8 mouse cellular contexts compared by ENCODE assay signal in the genomic region with DNA sequence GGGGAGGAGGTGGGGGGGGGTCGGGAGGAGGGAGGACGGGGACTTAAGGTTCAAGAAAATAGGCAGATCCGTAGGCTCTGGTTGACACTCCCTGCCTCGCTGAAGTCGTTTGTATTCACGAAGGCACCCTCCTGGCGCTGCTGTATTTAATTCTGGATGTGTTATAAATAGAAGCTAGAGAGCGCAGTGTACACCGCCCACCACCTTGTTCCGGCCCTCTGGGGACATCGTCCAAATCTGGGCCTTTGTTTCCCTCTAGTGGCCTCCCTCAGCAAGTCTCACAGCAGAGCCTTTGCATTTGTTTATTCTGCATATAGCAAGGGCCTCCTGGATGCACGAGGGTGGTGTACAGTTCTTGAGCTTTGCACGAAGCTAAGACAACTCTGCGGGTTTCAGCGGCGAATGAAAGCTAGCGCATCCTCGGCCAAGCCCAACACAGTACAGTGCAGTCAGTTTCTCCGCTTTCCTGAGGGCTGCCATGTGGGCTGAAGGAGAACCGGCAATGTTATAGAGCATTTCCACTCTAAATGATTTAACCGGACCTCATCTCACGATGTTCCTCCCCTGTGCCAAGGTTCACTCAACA. TPM values are rescaled to one million over a fixed set of nuclear protein-coding genes. Genes with fewer than 3 reads are reported as not detected.
DNase-seq lines count a peak whose midpoint lies in the region; ATAC-seq and TF ChIP-seq lines count a peak whose summit lies in the region.

No protein-coding gene starts in this region.

- peak overlapping the region; percentile 30 for H3K4me3 ChIP-seq in hindbrain, embryonic 13.5 days
- peak overlapping the region; percentile 15; the same call in 1 of the 2 replicates for H3K4me3 ChIP-seq in lung, postnatal 0 days (ENCODE audit: low read depth, low read length)
- no peak overlapping the region for H3K4me3 ChIP-seq in thymus, adult 2 months (ENCODE audit: control insufficient read depth, insufficient read depth, low read length)

- no peaks in the 10 kb centered on the region for H3K27me3 ChIP-seq in Patski
- H3K27me3 ChIP-seq in hindbrain, embryonic 13.5 days = no peaks in the 10 kb centered on the region
- H3K27me3 ChIP-seq in lung, postnatal 0 days (replicated peaks; ENCODE audit: insufficient read depth, low read length) = no peaks in the 10 kb centered on the region
- H3K27me3 ChIP-seq in thymus, adult 2 months (ENCODE audit: control insufficient read depth, insufficient read depth, low read length) = 0 out of 2 replicates have a peak, but pooled peaks cover 2% of the 10 kb centered on the region

- CTCF ChIA-PET in Patski (lab: Charles Lee) = interaction anchor here (0.8 to 2.8 kb wide), 13 partner anchors 10 to 232 kb away, joined by 3 to 30 read pairs (median 4); no protein-coding TSS in a partner anchor

- DNase-seq in Patski (ENCODE audit: low read depth, low spot score) = no peak
- DNase-seq in cerebellum, adult 9-11 months = peak; percentile 88
- DNase-seq in frontal cortex, postnatal 25 days (ENCODE audit: low spot score in 2 of 2) = peak; percentile 62 to 75
- peak; percentile 70 to 84 for DNase-seq in layer of hippocampus, postnatal 14 days (ENCODE audit: low spot score in 2 of 2)
- DNase-seq in lung, postnatal 0 days (ENCODE audit: low spot score) = peak; percentile 89
- DNase-seq in ovary, postnatal 10 days (ENCODE audit: low spot score) = peak; percentile 31
- peak; percentile 51 for DNase-seq in thymus, adult 2 months

- TF ChIP-seq POLR2A in thymus, adult 2 months (IDR thresholded peaks at IDR 0.05; ENCODE audit: control insufficient read depth, extremely low read depth, insufficient read depth, low read length, poor library complexity) = no peak

- POLR2A ChIA-PET in Patski (lab: Charles Lee) = interaction anchor here (0.6 to 0.7 kb wide), 2 partner anchors 39 to 120 kb away, joined by 3 read pairs; no protein-coding TSS in a partner anchor

- TF ChIP-seq EP300 in lung, postnatal 0 days (IDR thresholded peaks at IDR 0.05) = no peak

- peak; percentile 76 for ATAC-seq in Patski
- peak; percentile 95 for ATAC-seq in hindbrain, embryonic 13.5 days (ENCODE audit: low FRiP score)
- ATAC-seq in lung, postnatal 0 days = peak; percentile 93

- peak overlapping the region; percentile 52 for H3K4me2 ChIP-seq in hindbrain, embryonic 13.5 days
- H3K4me2 ChIP-seq in lung, postnatal 0 days (replicated peaks; ENCODE audit: low read depth, low read length) = peak overlapping the region; percentile 44

- WGBS in hindbrain, embryonic 13.5 days = 10% methylated on average over 21 of the region's 22 CpGs
- WGBS in lung, postnatal 0 days = 7% methylated on average over 22 of the region's 22 CpGs
- 7% methylated on average over 20 of the region's 22 CpGs for WGBS in thymus, adult 2 months

- in situ Hi-C loops in Patski (cut with MboI; ENCODE audit: low pct_unique_long_range_greater_than_20kb) = loop anchor here (5.0 to 10.0 kb wide), 2 partner anchors 45 to 227 kb away; a partner anchor contains a TSS

- peak; percentile 74 for TF ChIP-seq CTCF in Patski (IDR thresholded peaks at IDR 0.05)
- peak; percentile 86 for TF ChIP-seq CTCF in lung, postnatal 0 days (IDR thresholded peaks at IDR 0.05)
- peak; percentile 46; the same call in 1 of the 2 replicates for TF ChIP-seq CTCF in thymus, adult 2 months (IDR thresholded peaks at IDR 0.05; ENCODE audit: borderline replicate concordance, control insufficient read depth, extremely low read depth, insufficient read depth, low read length, poor library complexity)

- H3K9me3 ChIP-seq in hindbrain, embryonic 13.5 days = no peaks in the 10 kb centered on the region
- H3K9me3 ChIP-seq in lung, postnatal 0 days (ENCODE audit: low read length) = no peaks in the 10 kb centered on the region

- peak overlapping the region; percentile 84 for H3K27ac ChIP-seq in hindbrain, embryonic 13.5 days
- H3K27ac ChIP-seq in lung, postnatal 0 days (ENCODE audit: low read length) = no peak overlapping the region
- H3K27ac ChIP-seq in thymus, adult 2 months (ENCODE audit: control insufficient read depth, insufficient read depth, low read length) = no peak overlapping the region

- H3K9ac ChIP-seq in hindbrain, embryonic 13.5 days = peak overlapping the region; percentile 53
- no peak overlapping the region for H3K9ac ChIP-seq in lung, postnatal 0 days (replicated peaks; ENCODE audit: low read depth)

- peaks cover 18% of the 10 kb centered on the region for H3K4me1 ChIP-seq in hindbrain, embryonic 13.5 days (replicated peaks)
- H3K4me1 ChIP-seq in lung, postnatal 0 days (ENCODE audit: insufficient read depth, low read depth, low read length) = peaks cover 11% of the 10 kb centered on the region; the same call in 1 of the 2 replicates
- H3K4me1 ChIP-seq in thymus, adult 2 months (replicated peaks; ENCODE audit: control insufficient read depth, insufficient read depth, low read length) = peaks cover 8% of the 10 kb centered on the region; the same call in 1 of the 2 replicates

- H3K36me3 ChIP-seq in hindbrain, embryonic 13.5 days = peaks cover 10% of the 10 kb centered on the region
- H3K36me3 ChIP-seq in lung, postnatal 0 days (ENCODE audit: insufficient read depth, low read length) = no peaks in the 10 kb centered on the region
- H3K36me3 ChIP-seq in thymus, adult 2 months (ENCODE audit: control insufficient read depth, insufficient read depth, low read length) = no peaks in the 10 kb centered on the region

RNA-seq across cellular contexts. Expression of a gene that starts 43.0 kb away (rescaled TPM):
- polyA plus RNA-seq in Patski (2021) = 1,252 TPM
- 2,762 and 2,865 TPM in 2 replicates for polyA plus RNA-seq in hindbrain, embryonic 13.5 days (2015; fragmentation: Nextera tagmentation; extraction: Ambion mirVana)
- 1,000 to 10,000 TPM; 2,045 to 2,355 TPM for total RNA-seq in layer of hippocampus, postnatal 14 days (2021)
- 956 and 1,427 TPM in 2 replicates for polyA plus RNA-seq in lung, postnatal 0 days (2015; fragmentation: Nextera tagmentation; extraction: Ambion mirVana)
- polyA plus RNA-seq in thymus, adult 2 months (2012; rRNA removed) = 2,928 and 2,969 TPM in 2 replicates
